Comparison of ENCODE assay signal across 21 mouse cellular contexts in genomic region chr12:39307746-39308145, GRCm38 (mm10).
DNase-seq lines count a peak whose midpoint lies in the region; TF ChIP-seq lines count a peak whose summit lies in the region.
"Had no signal": no experiment of that assay in that cellular context is flagged by ENCODE, and none has a peak within 500 bp of the region (broad histone marks: within the 10 kb centered on the region; RNA-seq: fewer than 3 reads in every experiment).

No protein-coding gene starts in this region.

- TF ChIP-seq RAD21 in CH12.LX (IDR thresholded peaks at IDR 0.05; ENCODE audit: low read depth, low read length) (no peak), MEL (IDR thresholded peaks at IDR 0.05; ENCODE audit: low read depth, low read length) (no peak)

- DNase-seq in CH12.LX (ENCODE audit: extremely low read depth) = no peak
- DNase-seq in ES-E14 (ENCODE audit: low read depth, low spot score) = no peak
- DNase-seq in MEL (ENCODE audit: low read depth, low spot score) = peak; percentile 10
- no peak for DNase-seq in spleen, postnatal 4 days (ENCODE audit: low spot score in 2 of 2)
- DNase-seq in right cerebral cortex, postnatal 36 days (ENCODE audit: low spot score in 2 of 2) = no peak
- no peak for DNase-seq in ovary, postnatal 10 days (ENCODE audit: low spot score)
- DNase-seq: adrenal gland, adult 2 months; adrenal gland, adult 8-10 months; adrenal gland, postnatal 10 days; adrenal gland, postnatal 14 days; adrenal gland, postnatal 25 days; adrenal gland, postnatal 36 days; B cell, adult 2 months; cerebellum, adult 11 months; cerebellum, adult 11-12 months; cerebellum, adult 18-20 months; cerebellum, adult 2 months; cerebellum, adult 8-10 months; cerebellum, adult 9-10 months had no signal

- H3K9me3 ChIP-seq in CH12.LX (replicated peaks; ENCODE audit: low read length) = no peaks in the 10 kb centered on the region
- H3K9me3 ChIP-seq in ES-E14 (ENCODE audit: control insufficient read depth, insufficient read depth, low read depth, low read length) = no peaks in the 10 kb centered on the region
- no peaks in the 10 kb centered on the region for H3K9me3 ChIP-seq in MEL (replicated peaks; ENCODE audit: insufficient read depth, low read length)
- H3K9me3 ChIP-seq: G1E had no signal

- TF ChIP-seq CTCF in CH12.LX (conservative IDR thresholded peaks at IDR 0.05 in 1 of 2, IDR thresholded peaks at IDR 0.05 in 1 of 2; ENCODE audit: low read depth in 2 of 2, low read length in 2 of 2) (no peak), MEL (IDR thresholded peaks at IDR 0.05 in 2 of 3, conservative IDR thresholded peaks at IDR 0.05 in 1 of 3; ENCODE audit: control insufficient read depth in 1 of 3, insufficient read depth in 1 of 3, low read depth in 2 of 3, low read length in 3 of 3, poor library complexity in 1 of 3, severe bottlenecking in 1 of 3) (no peak)

- H3K27ac ChIP-seq in CH12.LX (ENCODE audit: insufficient read depth, low read depth) (no peak overlapping the region), ES-E14 (ENCODE audit: insufficient read depth, low read depth, low read length, poor library complexity, severe bottlenecking) (no peak overlapping the region), MEL (ENCODE audit: control insufficient read depth, low read depth, low read length) (no peak overlapping the region)

- H3K4me2 ChIP-seq in CH12.LX (ENCODE audit: insufficient read depth, low read depth, poor library complexity, severe bottlenecking) = no peak overlapping the region

- no peaks in the 10 kb centered on the region for H3K27me3 ChIP-seq in CH12.LX (replicated peaks)
- no peaks in the 10 kb centered on the region for H3K27me3 ChIP-seq in MEL (ENCODE audit: control insufficient read depth in 1 of 2, insufficient read depth in 2 of 2, low read length in 2 of 2)
- H3K27me3 ChIP-seq: Patski had no signal

- no peak overlapping the region for H3K9ac ChIP-seq in CH12.LX (ENCODE audit: insufficient read depth, low read depth)
- H3K9ac ChIP-seq in ES-E14 (ENCODE audit: insufficient read depth, low read depth, low read length, poor library complexity, severe bottlenecking) = no peak overlapping the region
- H3K9ac ChIP-seq in MEL (ENCODE audit: control insufficient read depth, low read depth, low read length, poor library complexity, severe bottlenecking) = no peak overlapping the region

- TF ChIP-seq EP300 in CH12.LX (IDR thresholded peaks at IDR 0.05; ENCODE audit: low read length) = no peak
- TF ChIP-seq EP300 in MEL (IDR thresholded peaks at IDR 0.05; ENCODE audit: low read depth in 1 of 2, low read length in 2 of 2) = no peak; a peak in 1 of 4 replicates

- dilution Hi-C loops in CH12.LX (cut with MboI; ENCODE audit: extremely low pct_ligation_motif_present, extremely low pct_unique_long_range_greater_than_20kb, low sequenced_read_pairs) = no loop called here

- H3K36me3 ChIP-seq in CH12.LX (replicated peaks in 1 of 2; ENCODE audit: control insufficient read depth in 1 of 2, insufficient read depth in 1 of 2, low read length in 1 of 2) (no peaks in the 10 kb centered on the region), ES-E14 (ENCODE audit: control insufficient read depth, insufficient read depth, low read length, poor library complexity, severe bottlenecking) (no peaks in the 10 kb centered on the region), MEL (ENCODE audit: control insufficient read depth in 1 of 2, insufficient read depth in 2 of 2, low read length in 2 of 2) (no peaks in the 10 kb centered on the region)
- H3K36me3 ChIP-seq: G1E had no signal

- in situ Hi-C loops in CH12.LX (cut with MboI; ENCODE audit: low pct_ligation_motif_present, low pct_unique_long_range_greater_than_20kb, low sequenced_read_pairs) (no loop called here), ES-E14 (cut with MboI; ENCODE audit: low sequenced_read_pairs in 2 of 2, unreplicated experiment in 2 of 2) (no loop called here)

- H3K79me2 ChIP-seq in CH12.LX (replicated peaks; ENCODE audit: control insufficient read depth, extremely low read depth, insufficient read depth, poor library complexity, severe bottlenecking) = no peaks in the 10 kb centered on the region
- H3K79me2 ChIP-seq in MEL (ENCODE audit: control insufficient read depth, insufficient read depth, low read length, poor library complexity) = no peaks in the 10 kb centered on the region

- H3K4me1 ChIP-seq in CH12.LX (ENCODE audit: control insufficient read depth in 1 of 2, insufficient read depth in 2 of 2) = no peaks in the 10 kb centered on the region
- H3K4me1 ChIP-seq in ES-E14 (ENCODE audit: control insufficient read depth in 2 of 2, insufficient read depth in 2 of 2, low read length in 2 of 2, poor library complexity in 1 of 2) = no peaks in the 10 kb centered on the region
- 0 out of 4 replicates have a peak, but pooled peaks cover 0 to 4% of the 10 kb centered on the region in 2 experiments for H3K4me1 ChIP-seq in MEL (ENCODE audit: control insufficient read depth in 1 of 2, insufficient read depth in 2 of 2, low read length in 2 of 2)

- TF ChIP-seq POLR2A in CH12.LX (IDR thresholded peaks at IDR 0.05; ENCODE audit: low read depth, low read length) = no peak
- no peak for TF ChIP-seq POLR2A in MEL (IDR thresholded peaks at IDR 0.05; ENCODE audit: control insufficient read depth in 1 of 2, insufficient read depth in 1 of 2, low read depth in 1 of 2, low read length in 2 of 2, poor library complexity in 1 of 2)

- H3K4me3 ChIP-seq in CH12.LX (replicated peaks in 1 of 3; ENCODE audit: low read depth in 2 of 3, low read length in 2 of 3, poor library complexity in 1 of 3) (no peak overlapping the region), ES-E14 (ENCODE audit: insufficient read depth in 1 of 2, low read depth in 1 of 2, low read length in 2 of 2, poor library complexity in 1 of 2, severe bottlenecking in 1 of 2) (no peak overlapping the region), MEL (ENCODE audit: control insufficient read depth in 1 of 2, insufficient read depth in 1 of 2, low read depth in 2 of 2, low read length in 2 of 2) (no peak overlapping the region)

TF ChIP-seq in CH12.LX, 34 proteins besides CTCF, POLR2A, EP300 and RAD21:
- TF ChIP-seq SIN3A (IDR thresholded peaks at IDR 0.05; ENCODE audit: low read length) (no peak), MAFK (IDR thresholded peaks at IDR 0.05; ENCODE audit: insufficient replicate concordance, low read length) (peak; percentile 71), USF2 (conservative IDR thresholded peaks at IDR 0.05; ENCODE audit: low read depth, low read length) (no peak)

TF ChIP-seq in ES-E14, 5 proteins besides CTCF, POLR2A, EP300 and RAD21:
- TF ChIP-seq MAFK (IDR thresholded peaks at IDR 0.05; ENCODE audit: insufficient read depth, low read depth, low read length) (peak; percentile 56; the same call in 1 of the 2 replicates), ZC3H11A (IDR thresholded peaks at IDR 0.05; ENCODE audit: borderline replicate concordance, low read depth, low read length) (no peak), CHD2 (IDR thresholded peaks at IDR 0.05; ENCODE audit: low read depth, low read length) (no peak), ZNF384 (IDR thresholded peaks at IDR 0.05; ENCODE audit: low read depth, low read length) (no peak), HCFC1 (IDR thresholded peaks at IDR 0.05; ENCODE audit: borderline replicate concordance, insufficient read depth, low read length) (no peak)

TF ChIP-seq in MEL, 35 proteins besides CTCF, POLR2A, EP300 and RAD21:
- TF ChIP-seq ETS1 (IDR thresholded peaks at IDR 0.05; ENCODE audit: low read depth, low read length) (peak; percentile 26; the same call in 1 of the 2 replicates), NELFE (IDR thresholded peaks at IDR 0.05; ENCODE audit: low read depth, low read length) (no peak), RCOR1 (IDR thresholded peaks at IDR 0.05; ENCODE audit: low read depth, low read length) (no peak), MEF2A (IDR thresholded peaks at IDR 0.05; ENCODE audit: extremely low read depth, insufficient replicate concordance, low read depth, low read length, poor library complexity, severe bottlenecking) (no peak), MAFK (IDR thresholded peaks at IDR 0.05; ENCODE audit: borderline replicate concordance, low read depth, low read length) (peak; percentile 85), MAX (IDR thresholded peaks at IDR 0.05; ENCODE audit: low read length) (no peak), MYB (IDR thresholded peaks at IDR 0.05; ENCODE audit: low read depth, low read length) (no peak), E2F4 (IDR thresholded peaks at IDR 0.05; ENCODE audit: borderline replicate concordance, low read depth, low read length) (no peak)

Comparison
In these comparisons a context has a peak if more than half of its experiments do, and no peak if none do; other contexts are left out.
1. Of the 35 proteins assayed by ChIP-seq in both MEL and CH12.LX: peak only in MEL: ETS1; only in CH12.LX: none; in both: MAFK; in neither: 33.